Comparison of ENCODE assay signal across 29 mouse cellular contexts in the genomic region with DNA sequence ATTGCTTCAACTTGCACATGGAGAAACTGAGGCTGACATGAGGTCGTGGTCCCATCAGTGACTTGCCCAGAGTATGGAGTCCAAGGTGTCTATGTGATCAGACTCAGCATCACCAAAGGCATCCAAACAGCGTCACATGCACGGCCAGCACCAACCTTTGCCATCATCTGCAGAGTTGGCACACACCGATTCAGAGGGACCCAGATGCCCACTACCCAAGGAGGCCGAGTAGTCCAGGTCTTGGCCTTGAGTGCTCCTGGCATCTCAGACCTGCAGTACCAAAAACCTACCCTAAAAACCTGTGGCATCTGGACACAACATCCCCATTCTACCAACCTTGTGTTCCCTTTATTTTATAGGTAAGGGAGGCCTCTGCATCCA. TPM values are rescaled to one million over a fixed set of nuclear protein-coding genes. Genes with fewer than 3 reads are reported as not detected.
DNase-seq lines count a peak whose midpoint lies in the region; ATAC-seq and TF ChIP-seq lines count a peak whose summit lies in the region.
"Had no signal": no experiment of that assay in that cellular context is flagged by ENCODE, and none has a peak within 500 bp of the region (broad histone marks: within the 10 kb centered on the region; RNA-seq: fewer than 3 reads in every experiment).

No protein-coding gene starts in this region.

- H3K9me3 ChIP-seq in heart, embryonic 14.5 days (ENCODE audit: control insufficient read depth, low read length), result no peaks in the 10 kb centered on the region
- H3K9me3 ChIP-seq in embryonic facial prominence, embryonic 15.5 days (replicated peaks), result no peaks in the 10 kb centered on the region
- H3K9me3 ChIP-seq in intestine, postnatal 0 days (ENCODE audit: control insufficient read depth), result no peaks in the 10 kb centered on the region
- H3K9me3 ChIP-seq: embryonic facial prominence, embryonic 13.5 days; forebrain, embryonic 12.5 days; heart, embryonic 10.5 days; hindbrain, embryonic 13.5 days; kidney, embryonic 15.5 days; limb, embryonic 10.5 days; limb, embryonic 15.5 days; liver, embryonic 13.5 days; megakaryocyte, embryonic 14.5 days; midbrain, embryonic 13.5 days; neural tube, embryonic 12.5 days; stomach, embryonic 15.5 days had no signal

- 90% methylated on average over 5 of the region's 5 CpGs for WGBS in heart, embryonic 14.5 days
- 91% methylated on average over 5 of the region's 5 CpGs for WGBS in embryonic facial prominence, embryonic 15.5 days
- WGBS in intestine, postnatal 0 days, result 93% methylated on average over 5 of the region's 5 CpGs

- peaks cover 16 to 23% of the 10 kb centered on the region in 2 experiments for H3K4me1 ChIP-seq in heart, embryonic 14.5 days (ENCODE audit: control insufficient read depth in 2 of 2, insufficient read depth in 2 of 2, low read length in 2 of 2)
- H3K4me1 ChIP-seq in embryonic facial prominence, embryonic 15.5 days, result peaks cover 44% of the 10 kb centered on the region
- H3K4me1 ChIP-seq in intestine, postnatal 0 days (replicated peaks; ENCODE audit: control insufficient read depth, insufficient read depth, low read length), result no peaks in the 10 kb centered on the region
- H3K4me1 ChIP-seq: megakaryocyte, embryonic 14.5 days had no signal

- intact Hi-C loops in heart, postnatal 10 days (cut with DNase I), result loop anchor here (5.0 kb wide), 2 partner anchors 432 to 487 kb away; no protein-coding TSS in a partner anchor
- intact Hi-C loops in left cerebral cortex, adult 2 months (cut with DNase I), result loop anchor here (1.0 kb wide), 1 partner anchor 27 kb away; no protein-coding TSS in a partner anchor

- no peak for TF ChIP-seq CTCF in left cerebral cortex, adult 2 months (IDR thresholded peaks at IDR 0.05)
- TF ChIP-seq CTCF in intestine, postnatal 0 days (IDR thresholded peaks at IDR 0.05; ENCODE audit: low read depth), result no peak

- ATAC-seq in cerebellum, adult (ENCODE audit: insufficient number of reproducible peaks, low FRiP score, low TSS enrichment), result no peak
- no peak for ATAC-seq in heart, embryonic 14.5 days (ENCODE audit: insufficient number of reproducible peaks, insufficient read depth, low FRiP score, low read depth)
- no peak for ATAC-seq in embryonic facial prominence, embryonic 15.5 days (ENCODE audit: insufficient number of reproducible peaks, low FRiP score, low TSS enrichment, low read depth)
- no peak for ATAC-seq in intestine, postnatal 0 days
- ATAC-seq: CD4-positive, CD25-positive, alpha-beta regulatory T cell, adult 4 months; inflammation-experienced regulatory T-cells, adult 6 months; midbrain, embryonic 13.5 days had no signal

- peak; percentile 70 for DNase-seq in cerebellum, adult 9-11 months
- DNase-seq in heart, postnatal 10 days, result no peak
- no peak for DNase-seq in left cerebral cortex, adult 2 months (ENCODE audit: extremely low spot score in 1 of 2, low spot score in 2 of 2)
- no peak for DNase-seq in left cerebral cortex, adult 18-20 months (ENCODE audit: low spot score in 2 of 2)
- DNase-seq: adrenal gland, postnatal 14 days; embryo, embryonic 11 days; kidney, adult 18-20 months; kidney, postnatal 25 days; liver, embryonic 13.5 days; lung, adult 18-20 months had no signal

- H3K4me3 ChIP-seq in heart, embryonic 14.5 days (ENCODE audit: control insufficient read depth in 1 of 2, insufficient read depth in 1 of 2, low read depth in 1 of 2, low read length in 2 of 2), result no peak overlapping the region
- H3K4me3 ChIP-seq in left cerebral cortex, adult 2 months, result no peak overlapping the region
- H3K4me3 ChIP-seq in embryonic facial prominence, embryonic 15.5 days (replicated peaks), result no peak overlapping the region
- H3K4me3 ChIP-seq in intestine, postnatal 0 days (ENCODE audit: low read depth, low read length), result no peak overlapping the region
- H3K4me3 ChIP-seq: embryonic facial prominence, embryonic 13.5 days; forebrain, embryonic 12.5 days; heart, embryonic 10.5 days; hindbrain, embryonic 13.5 days; kidney, embryonic 15.5 days; limb, embryonic 10.5 days; limb, embryonic 15.5 days; liver, embryonic 13.5 days; megakaryocyte, embryonic 14.5 days; midbrain, embryonic 13.5 days; neural tube, embryonic 12.5 days; stomach, embryonic 15.5 days had no signal

- H3K27ac ChIP-seq in heart, embryonic 14.5 days (replicated peaks in 1 of 2; ENCODE audit: control insufficient read depth in 1 of 2, insufficient read depth in 1 of 2, low read depth in 2 of 2, low read length in 2 of 2), result no peak overlapping the region
- H3K27ac ChIP-seq in left cerebral cortex, adult 2 months, result peak overlapping the region; percentile 92
- H3K27ac ChIP-seq in embryonic facial prominence, embryonic 15.5 days (replicated peaks), result peak overlapping the region; percentile 84
- no peak overlapping the region for H3K27ac ChIP-seq in intestine, postnatal 0 days (ENCODE audit: low read depth, low read length)
- H3K27ac ChIP-seq: forebrain, embryonic 12.5 days; heart, embryonic 10.5 days; kidney, embryonic 15.5 days; limb, embryonic 10.5 days; limb, embryonic 15.5 days; liver, embryonic 13.5 days; midbrain, embryonic 13.5 days; neural tube, embryonic 12.5 days; stomach, embryonic 15.5 days had no signal

- H3K36me3 ChIP-seq in heart, embryonic 14.5 days (ENCODE audit: control insufficient read depth, insufficient read depth, low read length), result no peaks in the 10 kb centered on the region
- no peaks in the 10 kb centered on the region for H3K36me3 ChIP-seq in embryonic facial prominence, embryonic 15.5 days
- H3K36me3 ChIP-seq in intestine, postnatal 0 days (ENCODE audit: control insufficient read depth, insufficient read depth), result no peaks in the 10 kb centered on the region
- H3K36me3 ChIP-seq: embryonic facial prominence, embryonic 13.5 days; forebrain, embryonic 12.5 days; heart, embryonic 10.5 days; hindbrain, embryonic 13.5 days; kidney, embryonic 15.5 days; limb, embryonic 10.5 days; limb, embryonic 15.5 days; liver, embryonic 13.5 days; midbrain, embryonic 13.5 days; neural tube, embryonic 12.5 days; stomach, embryonic 15.5 days had no signal

- H3K4me2 ChIP-seq in heart, embryonic 14.5 days (ENCODE audit: low read length), result peak overlapping the region; percentile 30; the same call in 1 of the 2 replicates
- no peak overlapping the region for H3K4me2 ChIP-seq in embryonic facial prominence, embryonic 15.5 days (replicated peaks)
- H3K4me2 ChIP-seq in intestine, postnatal 0 days (replicated peaks; ENCODE audit: low read depth), result no peak overlapping the region
- H3K4me2 ChIP-seq: embryonic facial prominence, embryonic 13.5 days; forebrain, embryonic 12.5 days; hindbrain, embryonic 13.5 days; kidney, embryonic 15.5 days; limb, embryonic 15.5 days; liver, embryonic 13.5 days; midbrain, embryonic 13.5 days; neural tube, embryonic 12.5 days; stomach, embryonic 15.5 days had no signal

- no peak overlapping the region for H3K9ac ChIP-seq in heart, embryonic 14.5 days (ENCODE audit: low read length)
- no peak overlapping the region for H3K9ac ChIP-seq in embryonic facial prominence, embryonic 15.5 days
- no peak overlapping the region for H3K9ac ChIP-seq in intestine, postnatal 0 days (ENCODE audit: low read depth, low read length)
- H3K9ac ChIP-seq: forebrain, embryonic 12.5 days; hindbrain, embryonic 13.5 days; kidney, embryonic 15.5 days; limb, embryonic 15.5 days; liver, embryonic 13.5 days; midbrain, embryonic 13.5 days; neural tube, embryonic 12.5 days; stomach, embryonic 15.5 days had no signal

- H3K27me3 ChIP-seq in heart, embryonic 14.5 days (ENCODE audit: control insufficient read depth, insufficient read depth, low read length), result peaks cover 14% of the 10 kb centered on the region; the same call in 1 of the 2 replicates
- no peaks in the 10 kb centered on the region for H3K27me3 ChIP-seq in embryonic facial prominence, embryonic 15.5 days
- H3K27me3 ChIP-seq in intestine, postnatal 0 days (replicated peaks; ENCODE audit: control insufficient read depth, insufficient read depth, low read length), result no peaks in the 10 kb centered on the region
- H3K27me3 ChIP-seq: embryonic facial prominence, embryonic 13.5 days; limb, embryonic 15.5 days; liver, embryonic 13.5 days; midbrain, embryonic 13.5 days; neural tube, embryonic 12.5 days; stomach, embryonic 15.5 days had no signal

RNA-seq across cellular contexts. Expression of a gene that starts 31.9 kb away (rescaled TPM):
- polyA plus RNA-seq in heart, embryonic 14.5 days (2014; fragmentation: Nextera tagmentation; extraction: Ambion mirVana), result 2.8 and 3.6 TPM in 2 replicates
- total RNA-seq in heart, postnatal 10 days (2021), result 1 to 10 TPM; 3.1 to 5.0 TPM
- total RNA-seq in left cerebral cortex, adult 2 months (2021), result 10 to 100 TPM; 27.9 TPM
- 10 to 100 TPM; 27.1 to 27.2 TPM for total RNA-seq in left cerebral cortex, adult 18-20 months (2021)
- 5.3 and 6.5 TPM in 2 replicates for polyA plus RNA-seq in embryonic facial prominence, embryonic 15.5 days (2015; fragmentation: Nextera tagmentation; extraction: Ambion mirVana)
- polyA plus RNA-seq in intestine, postnatal 0 days (2015; fragmentation: Nextera tagmentation; extraction: Ambion mirVana), result 0.61 and 0.73 TPM in 2 replicates
- polyA plus RNA-seq: CD4-positive, CD25-positive, alpha-beta regulatory T cell, adult 4 months; inflammation-experienced regulatory T-cells, adult 6 months had no signal

RNA-seq across cellular contexts. Expression of a gene that starts 51.4 kb away (rescaled TPM):
- polyA plus RNA-seq in heart, embryonic 14.5 days (2014; fragmentation: Nextera tagmentation; extraction: Ambion mirVana), result 0.43 TPM in 1 of 2 replicates, not detected in the other
- total RNA-seq in heart, postnatal 10 days (2021), result under 1 TPM in 1 of 2 experiments, not detected in 1; 0.34 TPM
- 1 to 10 TPM; 4.2 TPM for total RNA-seq in left cerebral cortex, adult 2 months (2021)
- 1 to 10 TPM; 4.4 to 5.2 TPM for total RNA-seq in left cerebral cortex, adult 18-20 months (2021)
- 6.9 and 11.8 TPM in 2 replicates for polyA plus RNA-seq in embryonic facial prominence, embryonic 15.5 days (2015; fragmentation: Nextera tagmentation; extraction: Ambion mirVana)
- polyA plus RNA-seq in intestine, postnatal 0 days (2015; fragmentation: Nextera tagmentation; extraction: Ambion mirVana), result not detected in 2 replicates
- total RNA-seq: granulocyte monocyte progenitor cell, adult 5-6 weeks; heart, postnatal 14 days had no signal
- polyA plus RNA-seq: CD4-positive, CD25-positive, alpha-beta regulatory T cell, adult 4 months; liver, embryonic 13.5 days had no signal

RNA-seq across cellular contexts. Expression of a gene that starts 53.1 kb away (rescaled TPM):
- 47.9 and 50.9 TPM in 2 replicates for polyA plus RNA-seq in heart, embryonic 14.5 days (2014; fragmentation: Nextera tagmentation; extraction: Ambion mirVana)
- total RNA-seq in heart, postnatal 10 days (2021), result 10 to 100 TPM; 45.1 to 48.3 TPM
- 10 to 100 TPM; 36.1 to 36.8 TPM for total RNA-seq in left cerebral cortex, adult 2 months (2021)
- total RNA-seq in left cerebral cortex, adult 18-20 months (2021), result 10 to 100 TPM; 37.3 to 40.1 TPM
- 50.1 and 54.8 TPM in 2 replicates for polyA plus RNA-seq in embryonic facial prominence, embryonic 15.5 days (2015; fragmentation: Nextera tagmentation; extraction: Ambion mirVana)
- polyA plus RNA-seq in intestine, postnatal 0 days (2015; fragmentation: Nextera tagmentation; extraction: Ambion mirVana), result 24.5 and 25.1 TPM in 2 replicates

Comparison
In these comparisons a context has a peak if more than half of its experiments do, and no peak if none do; other contexts are left out.
1. H3K27ac ChIP-seq: peak in left cerebral cortex, adult 2 months (single experiment) and embryonic facial prominence, embryonic 15.5 days (single experiment); none in heart, embryonic 14.5 days (0 of 2) and intestine, postnatal 0 days (single experiment).
2. RNA of a gene that starts 31.9 kb away (total RNA-seq): 27.9 TPM in left cerebral cortex, adult 2 months and 27.1 to 27.2 TPM in left cerebral cortex, adult 18-20 months; 3.1 to 5.0 TPM in heart, postnatal 10 days; every median in the first group is over 4 times any median in the second.